Mouse (Mus musculus) embryonic facial prominence, embryonic 12.5 days (tissue): ENCODE measurements around the gene Erp27. TPM values are rescaled to one million over a fixed set of nuclear protein-coding genes. Genes with fewer than 3 reads are reported as not detected.
"Not testable (repeated sequence)": the region's sequence is repeated elsewhere in the genome, so short reads cannot be mapped to it uniquely, and the experiment has no call there.

ENCODE experiments used
- ATAC-seq: fragments of 200-750 bp; cut with Nextera tagmentation; 2 replicates; pipeline ENCODE4 v1.8.0; 2017; ENCODE audit not compliant: insufficient number of reproducible peaks, insufficient read depth, low FRiP score, low TSS enrichment
- H3K27ac ChIP-seq: fragments of 300-500 bp; sonication (generic); 2 replicates; pipeline ENCODE4 v1.5.1; 2016; ENCODE audit warnings: mild to moderate bottlenecking
- H3K27me3 ChIP-seq: fragments of 300-500 bp; sonication (generic); 2 replicates; pipeline ENCODE4 v1.6.1; 2016; ENCODE audit warnings: mild to moderate bottlenecking, moderate library complexity
- H3K36me3 ChIP-seq: fragments of 300-500 bp; sonication (generic); 2 replicates; pipeline ENCODE4 v1.6.1; 2016; ENCODE audit warnings: mild to moderate bottlenecking
- H3K4me1 ChIP-seq: fragments of 300-500 bp; sonication (generic); 2 replicates; pipeline ENCODE4 v1.6.1; 2016
- H3K4me2 ChIP-seq: fragments of 300-500 bp; sonication (generic); replicated peaks from 2 replicates; pipeline ENCODE4 v1.6.1; 2016; ENCODE audit warnings: mild to moderate bottlenecking, moderate library complexity
- H3K4me3 ChIP-seq: fragments of 300-500 bp; sonication (generic); 2 replicates; pipeline ENCODE4 v1.5.1; 2016; ENCODE audit warnings: mild to moderate bottlenecking
- H3K9ac ChIP-seq: fragments of 300-500 bp; sonication (generic); 2 replicates; pipeline ENCODE4 v1.6.1; 2016; ENCODE audit warnings: mild to moderate bottlenecking, moderate library complexity
- H3K9me3 ChIP-seq: fragments of 300-500 bp; sonication (generic); 2 replicates; pipeline ENCODE4 v1.6.1; 2016; ENCODE audit warnings: mild to moderate bottlenecking, moderate library complexity
- WGBS: fragments of 180-500 bp; shearing (Covaris S2); methylation state at CpG from one replicate; pipeline ENCODE4 v1.1.7; 2016; 5-methylcytosine and 5-hydroxymethylcytosine counted together
- polyA plus RNA-seq: library from polyadenylated mRNA; unstranded; fragments of >200 nt; fragmentation: Nextera tagmentation; extraction: Ambion mirVana; gene quantifications from 2 replicates; pipeline ENCODE4 v1.2.1, GENCODE M21; 2016

Gene Erp27
- 0.19 and 0.55 TPM in 2 replicates for polyA plus RNA-seq

- no peak within 1 kb of the TSS for H3K4me2 ChIP-seq
- H3K4me1 ChIP-seq, result peaks cover 4% of the 10 kb centered on the region; the same call in 1 of the 2 replicates
- no peaks in the 10 kb centered on the region for H3K36me3 ChIP-seq
- H3K27me3 ChIP-seq, result no peaks in the 10 kb centered on the region
- no peaks in the 10 kb centered on the region for H3K9me3 ChIP-seq
- no peak within 1 kb of the TSS for H3K9ac ChIP-seq
- H3K27ac ChIP-seq, result no peak within 1 kb of the TSS
- no peak within 1 kb of the TSS for H3K4me3 ChIP-seq
- WGBS, result 80% methylated on average over 5 of the region's 5 CpGs
- ATAC-seq, result no peak
Observed at GRCm38 (mm10) chr6:136922080-136922479, at the start of gene Erp27. Gene Erp27 (minus strand): TSS chr6:136922180.

DNA sequence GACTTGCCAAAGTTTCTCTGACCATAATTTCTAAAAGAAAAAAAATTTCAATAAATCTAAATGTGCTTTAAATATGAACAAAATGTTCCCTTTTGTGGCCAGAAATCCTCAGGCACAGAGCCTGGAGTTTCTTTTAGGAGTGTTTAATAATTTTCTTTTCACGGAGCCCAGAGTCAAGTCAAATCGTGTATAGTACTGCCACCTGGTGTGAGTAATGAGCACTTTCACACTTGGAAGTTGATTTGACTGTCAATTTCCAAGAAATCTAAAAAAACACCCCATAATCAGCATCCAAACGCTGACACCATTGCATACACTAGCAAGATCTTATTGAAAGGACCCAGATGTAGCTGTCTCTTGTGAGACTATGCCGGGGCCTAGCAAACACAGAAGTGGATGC lies 46.9 kb upstream of the Erp27 start:
- H3K27ac ChIP-seq, H3K9me3 ChIP-seq, H3K4me1 ChIP-seq, H3K9ac ChIP-seq, H3K4me3 ChIP-seq, H3K36me3 ChIP-seq, H3K4me2 ChIP-seq, ATAC-seq, H3K27me3 ChIP-seq: not testable (repeated sequence)
- WGBS, result 45% methylated on average over 4 of the region's 4 CpGs

GRCm38 (mm10) chr6:136967466-136967865 lies 45.5 kb upstream of the Erp27 start:
- no peak for ATAC-seq
- no peak overlapping the region for H3K4me2 ChIP-seq
- no peaks in the 10 kb centered on the region for H3K4me1 ChIP-seq
- no peaks in the 10 kb centered on the region for H3K9me3 ChIP-seq
- no peaks in the 10 kb centered on the region for H3K27me3 ChIP-seq
- H3K4me3 ChIP-seq, result no peak overlapping the region
- WGBS, result 71% methylated on average over 4 of the region's 4 CpGs
- no peak overlapping the region for H3K9ac ChIP-seq
- H3K36me3 ChIP-seq, result no peaks in the 10 kb centered on the region
- H3K27ac ChIP-seq, result no peak overlapping the region

- no peak for ATAC-seq
- Histone ChIP-seq H3K4me3 (no peak overlapping the region), H3K4me1 (no peaks in the 10 kb centered on the region), H3K27ac (no peak overlapping the region), H3K4me2 (no peak overlapping the region), H3K36me3 (no peaks in the 10 kb centered on the region), H3K27me3 (no peaks in the 10 kb centered on the region), H3K9me3 (no peaks in the 10 kb centered on the region), H3K9ac (no peak overlapping the region)
- 69% methylated on average over 10 of the region's 10 CpGs for WGBS
Observed at GRCm38 (mm10) chr6:136965912-136966311, 43.9 kb upstream of the Erp27 start.

GRCm38 (mm10) chr6:136964609-136965510 lies 42.9 kb upstream of the Erp27 start:
- Histone ChIP-seq H3K4me3 (no peak overlapping the region), H3K4me1 (no peaks in the 10 kb centered on the region), H3K9me3 (no peaks in the 10 kb centered on the region), H3K9ac (no peak overlapping the region), H3K4me2 (no peak overlapping the region), H3K27ac (no peak overlapping the region), H3K27me3 (no peaks in the 10 kb centered on the region), H3K36me3 (no peaks in the 10 kb centered on the region)
- 66% methylated on average over 13 of the region's 13 CpGs for WGBS
- no peak for ATAC-seq

DNA sequence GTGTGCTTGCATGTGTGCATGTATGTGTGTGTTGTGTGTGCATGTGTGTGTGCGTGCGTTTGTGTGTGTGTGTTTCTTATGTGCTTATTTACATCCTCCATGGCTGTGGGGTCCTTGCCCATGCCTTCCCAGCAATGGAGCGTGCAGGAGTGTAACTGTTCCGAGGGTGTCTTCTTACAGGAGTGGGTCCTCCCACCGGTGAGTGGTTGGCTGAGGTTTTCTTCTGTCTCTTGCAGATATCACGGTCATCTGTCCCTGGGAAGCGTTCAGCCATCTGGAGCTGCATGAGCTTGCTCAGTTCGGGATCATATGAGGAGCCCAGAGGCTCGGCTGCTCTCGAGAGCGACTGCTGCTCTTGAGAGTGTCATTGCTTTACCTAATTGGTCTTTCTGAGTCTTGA lies 41.0 kb upstream of the Erp27 start:
- ATAC-seq, result no peak
- H3K9ac ChIP-seq, result no peak overlapping the region
- no peak overlapping the region for H3K4me3 ChIP-seq
- no peaks in the 10 kb centered on the region for H3K27me3 ChIP-seq
- no peak overlapping the region for H3K27ac ChIP-seq
- H3K4me1 ChIP-seq, result no peaks in the 10 kb centered on the region
- H3K36me3 ChIP-seq, result no peaks in the 10 kb centered on the region
- H3K4me2 ChIP-seq, result no peak overlapping the region
- 70% methylated on average over 11 of the region's 11 CpGs for WGBS
- H3K9me3 ChIP-seq, result no peaks in the 10 kb centered on the region

- no peaks in the 10 kb centered on the region for H3K9me3 ChIP-seq
- H3K4me2 ChIP-seq, result no peak overlapping the region
- H3K4me1 ChIP-seq, result no peaks in the 10 kb centered on the region
- no peak for ATAC-seq
- no peak overlapping the region for H3K27ac ChIP-seq
- WGBS, result 66% methylated on average over 11 of the region's 11 CpGs
- H3K9ac ChIP-seq, result no peak overlapping the region
- H3K36me3 ChIP-seq, result no peaks in the 10 kb centered on the region
- no peak overlapping the region for H3K4me3 ChIP-seq
- H3K27me3 ChIP-seq, result no peaks in the 10 kb centered on the region
Observed at GRCm38 (mm10) chr6:136959131-136959530, 37.2 kb upstream of the Erp27 start.

DNA sequence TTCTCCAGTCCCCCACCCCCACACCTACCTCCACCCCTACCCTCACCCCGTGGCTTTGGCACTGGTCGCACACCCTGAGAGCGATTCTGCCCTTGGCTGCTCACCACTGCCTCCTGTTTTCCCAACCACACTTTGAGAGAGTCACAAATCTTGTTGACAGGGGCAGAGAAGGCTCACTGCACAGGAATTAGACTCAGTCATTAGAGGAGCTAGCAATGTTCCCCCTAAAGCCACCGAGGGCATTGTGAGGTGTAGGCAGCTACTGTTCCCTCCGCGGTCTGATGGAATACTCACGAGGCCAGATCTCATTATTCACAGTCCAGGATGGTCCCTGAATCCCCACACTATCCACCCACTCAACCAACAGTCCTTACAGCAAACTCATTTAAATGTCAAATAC lies 35.1 kb upstream of the Erp27 start:
- ATAC-seq, result no peak
- no peak overlapping the region for H3K4me3 ChIP-seq
- H3K9me3 ChIP-seq, result no peaks in the 10 kb centered on the region
- H3K4me2 ChIP-seq, result no peak overlapping the region
- WGBS, result 76% methylated on average over 7 of the region's 7 CpGs
- H3K9ac ChIP-seq, result no peak overlapping the region
- H3K4me1 ChIP-seq, result no peaks in the 10 kb centered on the region
- no peak overlapping the region for H3K27ac ChIP-seq
- H3K36me3 ChIP-seq, result no peaks in the 10 kb centered on the region
- H3K27me3 ChIP-seq, result no peaks in the 10 kb centered on the region

- H3K4me1 ChIP-seq, result no peaks in the 10 kb centered on the region
- H3K4me2 ChIP-seq, result no peak overlapping the region
- H3K36me3 ChIP-seq, result no peaks in the 10 kb centered on the region
- no peak overlapping the region for H3K27ac ChIP-seq
- H3K9me3 ChIP-seq, result no peaks in the 10 kb centered on the region
- H3K27me3 ChIP-seq, result no peaks in the 10 kb centered on the region
- no peak overlapping the region for H3K4me3 ChIP-seq
- 89% methylated on average over 3 of the region's 3 CpGs for WGBS
- ATAC-seq, result no peak
- no peak overlapping the region for H3K9ac ChIP-seq
Observed at GRCm38 (mm10) chr6:136955240-136955639, 33.3 kb upstream of the Erp27 start.

- H3K9me3 ChIP-seq, result no peaks in the 10 kb centered on the region
- no peaks in the 10 kb centered on the region for H3K4me1 ChIP-seq
- H3K4me2 ChIP-seq, result no peak overlapping the region
- no peak overlapping the region for H3K9ac ChIP-seq
- no peak for ATAC-seq
- WGBS, result 82% methylated on average over 8 of the region's 8 CpGs
- no peaks in the 10 kb centered on the region for H3K27me3 ChIP-seq
- no peak overlapping the region for H3K27ac ChIP-seq
- H3K36me3 ChIP-seq, result no peaks in the 10 kb centered on the region
- H3K4me3 ChIP-seq, result no peak overlapping the region
Observed at GRCm38 (mm10) chr6:136954715-136955114, 32.7 kb upstream of the Erp27 start.

DNA sequence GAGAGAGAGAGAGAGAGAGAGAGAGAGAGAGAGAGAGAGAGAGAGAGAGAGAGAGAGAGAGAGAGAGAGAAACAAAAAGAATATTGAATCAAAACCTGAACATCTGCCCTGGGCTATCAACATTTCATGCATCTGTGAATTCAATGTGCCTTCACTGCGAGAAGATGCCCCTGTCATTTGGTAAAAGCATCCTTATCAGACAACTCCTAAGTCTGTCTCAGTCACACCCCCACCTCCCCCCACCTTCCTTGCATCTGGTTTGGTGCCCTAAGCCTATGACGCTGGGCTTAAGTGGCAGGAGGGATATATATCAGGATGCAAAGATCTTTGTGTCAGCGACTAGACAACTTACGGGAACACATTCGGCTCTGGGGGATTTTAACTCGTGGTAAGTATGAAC lies 32.2 kb upstream of the Erp27 start:
- Histone ChIP-seq H3K9ac (no peak overlapping the region), H3K4me3 (no peak overlapping the region), H3K9me3 (no peaks in the 10 kb centered on the region), H3K36me3 (no peaks in the 10 kb centered on the region), H3K27ac (no peak overlapping the region), H3K4me2 (no peak overlapping the region), H3K27me3 (no peaks in the 10 kb centered on the region), H3K4me1 (no peaks in the 10 kb centered on the region)
- ATAC-seq, result no peak
- WGBS, result 83% methylated on average over 6 of the region's 6 CpGs

DNA sequence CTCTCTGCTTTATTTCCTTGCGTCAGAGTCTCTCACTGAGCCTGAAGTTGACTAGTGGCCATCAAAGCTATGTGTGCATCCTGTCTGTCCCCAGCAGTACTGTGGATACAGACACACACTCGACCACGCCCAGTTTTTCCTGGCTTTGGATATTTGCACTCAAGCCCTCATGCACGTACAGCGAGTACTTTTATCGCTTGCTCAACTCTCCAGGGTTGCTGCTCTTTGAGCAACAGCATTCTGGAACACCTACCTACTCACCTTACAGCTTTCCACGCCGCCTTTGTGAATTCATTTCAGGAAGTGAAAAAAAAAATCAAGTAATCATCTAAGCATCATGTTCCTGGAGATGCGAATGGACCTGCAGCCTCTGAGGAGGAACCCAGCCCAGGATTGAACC lies 30.9 kb upstream of the Erp27 start:
- Histone ChIP-seq H3K27ac (no peak overlapping the region), H3K4me3 (no peak overlapping the region), H3K4me2 (no peak overlapping the region), H3K4me1 (no peaks in the 10 kb centered on the region), H3K9ac (no peak overlapping the region), H3K36me3 (no peaks in the 10 kb centered on the region), H3K27me3 (no peaks in the 10 kb centered on the region), H3K9me3 (no peaks in the 10 kb centered on the region)
- WGBS, result 90% methylated on average over 9 of the region's 9 CpGs
- no peak for ATAC-seq
